Mouse (Mus musculus): Measurements from ENCODE around the gene B4galt7. TPM values are rescaled to one million over a fixed set of nuclear protein-coding genes. Genes with fewer than 3 reads are reported as not detected.
A peak's percentile ranks its signal among the peaks of the same experiment; 100 is the strongest.
"Not testable (repeated sequence)": the region's sequence is repeated elsewhere in the genome, so short reads cannot be mapped to it uniquely, and the experiment has no call there.

B4galt7 gene
- total RNA-seq, 2 experiments from 2014 or later = 13.4 to 16.6 TPM

DNA sequence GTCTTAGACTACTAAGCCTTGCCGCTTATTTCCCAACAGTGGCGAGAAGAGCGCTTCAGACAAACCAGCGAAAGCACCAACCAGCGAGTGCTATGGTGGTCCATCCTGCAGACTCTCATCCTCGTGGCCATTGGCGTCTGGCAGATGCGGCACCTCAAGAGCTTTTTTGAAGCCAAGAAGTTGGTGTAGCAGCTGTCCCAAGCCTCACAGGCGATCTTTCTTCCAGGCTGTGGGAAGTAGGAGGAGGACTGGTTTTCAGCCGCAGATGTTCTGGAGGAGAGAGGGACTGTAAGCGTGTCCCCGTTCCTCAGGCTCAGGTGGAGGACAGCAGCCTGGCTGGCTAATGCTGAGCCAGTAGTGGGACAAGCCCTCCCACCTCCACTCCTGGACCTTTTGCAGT lies 2.9 kb upstream of the B4galt7 start:
- DNase-seq = no peak

DNA sequence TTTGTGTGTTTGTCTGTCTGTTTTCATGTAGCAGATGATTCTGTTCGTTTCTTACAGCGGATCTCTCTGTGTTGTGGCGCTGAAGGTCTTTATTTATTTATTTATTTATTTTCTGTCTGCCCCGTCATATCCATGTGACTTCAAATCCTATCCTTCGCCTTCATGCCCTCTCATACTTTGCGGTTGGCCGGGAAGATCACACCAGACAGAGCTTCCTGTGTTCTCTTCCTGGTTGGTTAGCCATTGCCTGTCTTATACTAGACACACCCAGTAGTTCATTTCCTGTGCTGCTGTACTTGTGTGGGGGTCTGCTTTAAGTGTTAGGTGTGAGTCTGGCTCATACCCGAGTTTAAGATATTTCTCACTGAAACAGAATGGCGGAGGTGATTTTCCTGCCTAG lies 961 bp downstream of the B4galt7 start:
- no peak for DNase-seq

DNA sequence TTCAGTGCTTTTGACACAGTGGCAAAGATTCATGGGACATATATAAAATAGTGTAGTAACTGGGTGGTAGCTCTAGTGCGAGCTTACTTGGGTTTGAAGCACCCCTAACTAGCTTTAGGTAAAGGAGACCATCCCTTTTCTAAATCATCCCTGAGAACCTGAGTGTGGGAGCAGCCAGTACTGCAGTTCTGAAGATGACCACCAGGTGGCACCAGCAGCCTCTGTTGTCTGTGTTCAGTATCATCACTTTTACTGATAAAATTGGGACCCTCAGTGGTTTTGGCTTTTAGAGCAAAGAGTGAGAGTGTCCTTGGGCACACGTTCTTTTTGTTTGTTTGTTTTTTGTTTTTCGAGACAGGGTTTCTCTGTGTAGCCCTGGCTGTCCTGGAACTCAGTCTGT lies 1.9 kb downstream of the B4galt7 start:
- DNase-seq = peak; percentile 81 to 89

DNA sequence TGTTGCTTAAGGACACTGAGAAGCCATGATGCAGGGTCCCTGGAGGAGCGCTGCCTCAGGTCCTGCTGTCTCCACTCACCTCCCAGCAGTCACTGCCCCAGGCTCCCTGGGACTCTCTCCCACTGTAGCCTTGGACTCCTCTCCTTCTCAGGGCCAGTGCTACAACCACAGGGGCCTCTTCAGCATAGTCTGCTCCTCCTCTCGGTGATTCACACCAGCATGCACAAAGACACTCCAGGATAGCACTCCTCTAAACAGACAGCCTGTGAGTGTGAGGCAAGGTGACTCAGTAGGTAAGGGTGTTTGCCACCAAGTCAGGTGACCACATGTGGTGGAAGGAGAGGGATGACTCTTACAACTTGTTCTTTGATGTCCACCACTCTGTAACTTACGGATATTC lies 4.9 kb downstream of the B4galt7 start:
- peak; percentile 17 to 49 for DNase-seq

DNA sequence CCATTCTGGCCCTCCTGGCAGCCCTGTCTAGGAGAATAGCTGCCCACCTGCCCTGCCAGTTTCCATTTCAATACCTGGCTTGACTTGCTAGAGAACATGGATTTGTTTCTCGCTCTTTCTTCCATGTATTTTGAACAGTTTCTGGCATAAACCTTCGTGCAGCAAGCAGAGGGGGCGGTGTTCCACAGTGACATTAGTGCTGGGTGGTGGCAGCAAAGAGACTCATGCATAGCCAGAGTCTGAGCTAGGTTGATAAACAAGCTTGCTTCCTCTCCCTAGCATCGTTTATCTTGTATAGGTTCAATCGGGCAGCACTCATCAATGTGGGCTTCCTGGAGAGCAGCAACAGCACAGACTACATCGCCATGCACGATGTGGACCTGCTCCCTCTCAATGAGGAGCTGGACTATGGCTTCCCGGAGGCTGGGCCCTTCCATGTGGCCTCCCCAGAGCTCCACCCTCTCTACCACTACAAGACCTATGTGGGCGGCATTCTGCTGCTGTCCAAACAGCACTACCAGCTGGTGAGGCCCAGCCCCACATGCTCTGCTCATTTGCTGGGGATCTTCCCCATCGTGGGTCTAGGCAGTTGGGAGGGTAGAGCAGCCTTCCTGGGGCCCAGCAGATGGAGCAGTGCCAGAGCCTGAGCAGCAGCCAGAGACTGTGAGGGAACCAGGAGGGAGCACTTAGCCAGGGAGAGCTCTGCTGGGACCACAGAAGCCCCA lies 7.4 kb downstream of the B4galt7 start:
- DNase-seq = no peak

DNA sequence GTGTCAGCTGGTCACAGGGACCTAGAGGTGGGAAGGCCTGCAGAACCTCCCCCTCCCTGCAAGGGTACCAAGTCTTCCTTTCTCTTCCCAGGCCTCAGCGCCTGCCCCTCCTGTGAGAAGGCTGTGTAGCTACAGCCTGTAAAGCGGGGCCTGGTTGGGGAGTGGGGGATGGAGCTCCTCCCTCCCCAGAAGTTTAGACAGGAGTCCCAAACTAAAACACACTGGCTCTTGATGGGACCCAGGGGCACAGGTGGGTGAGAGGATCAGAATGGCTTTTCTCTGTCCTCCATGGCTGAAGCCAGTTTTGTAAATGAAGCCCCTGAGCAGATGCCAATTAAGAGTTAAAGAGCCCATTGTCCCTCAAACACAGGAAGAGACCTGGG lies 7.9 kb downstream of the B4galt7 start:
- no peak for DNase-seq

DNA sequence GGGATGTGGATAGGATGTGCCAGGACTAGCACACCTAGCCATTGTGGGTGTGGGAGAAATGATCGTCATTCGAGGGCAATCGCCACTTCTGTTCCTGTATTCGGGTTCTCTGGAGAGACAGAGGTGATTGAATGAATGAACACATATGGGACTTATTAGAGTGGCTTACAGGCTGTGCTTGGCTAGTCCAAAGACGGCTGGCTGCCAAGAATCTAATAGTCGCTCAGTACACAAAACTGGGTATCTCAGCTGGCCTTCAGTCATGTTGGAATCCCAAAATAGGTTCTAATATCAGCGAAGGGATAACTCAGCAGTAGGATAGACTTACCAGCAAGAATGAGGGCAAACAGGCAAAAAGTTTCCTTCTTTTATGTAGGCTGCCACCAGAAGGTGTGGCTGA lies 12.3 kb downstream of the B4galt7 start:
- DNase-seq = no peak

DNA sequence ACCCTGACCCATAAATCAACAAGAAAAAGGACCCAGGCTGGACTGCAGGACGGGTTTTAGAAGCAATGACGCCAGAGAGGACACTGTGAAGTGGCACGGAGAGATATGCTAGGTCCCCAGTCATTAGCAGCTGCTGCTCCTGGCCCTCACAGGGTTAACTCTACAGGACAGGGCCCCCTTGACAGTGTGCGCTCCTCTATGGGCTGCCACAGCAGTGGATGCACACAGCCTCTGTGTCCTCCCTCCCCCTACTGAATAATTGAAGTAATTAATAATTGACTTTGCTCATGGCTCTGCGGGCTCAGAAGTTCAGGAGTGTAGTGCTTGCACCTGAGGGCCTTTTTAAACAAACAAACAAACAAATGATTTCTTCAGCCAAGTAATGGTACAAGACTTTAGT lies 13.8 kb downstream of the B4galt7 start:
- no peak for DNase-seq

DNA sequence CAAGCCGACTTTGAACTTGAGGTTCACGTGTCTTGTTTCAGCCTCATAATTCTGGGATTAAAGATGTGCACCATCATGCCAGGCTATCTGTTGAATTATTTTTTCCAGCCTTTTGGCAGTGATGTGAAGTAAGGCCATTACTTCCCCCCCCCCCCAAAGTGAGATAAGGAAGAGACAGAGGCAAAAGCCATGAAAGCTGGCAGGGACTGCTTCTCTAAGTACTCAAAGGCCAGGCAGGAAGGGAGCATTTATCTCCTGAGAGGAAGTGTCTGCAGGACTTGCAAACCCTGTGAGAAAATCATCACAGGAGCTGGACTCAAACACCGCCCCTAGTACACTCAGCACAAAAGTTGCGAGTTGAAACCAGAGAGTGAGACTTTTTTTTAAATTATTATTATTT lies 19.6 kb downstream of the B4galt7 start:
- no peak for DNase-seq

DNA sequence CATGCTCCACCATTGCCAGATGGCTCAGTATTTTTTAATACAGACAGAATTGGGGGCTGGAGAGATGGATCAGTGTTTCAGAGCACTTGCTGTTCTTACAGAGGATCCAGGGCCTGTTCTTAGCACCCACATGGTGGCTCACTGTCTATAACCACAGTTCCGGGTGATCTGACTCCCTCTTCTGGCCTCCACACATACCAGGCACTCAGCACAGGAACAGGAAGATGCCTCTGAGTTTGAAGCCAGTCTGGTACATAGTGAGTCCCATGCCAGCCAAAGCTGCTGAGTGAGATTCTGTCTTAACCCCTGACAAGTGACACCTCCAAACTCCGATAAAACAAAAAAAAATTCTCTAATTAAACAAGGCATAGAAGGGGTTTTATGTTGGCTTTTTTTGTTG lies 20.6 kb downstream of the B4galt7 start:
- no peak for DNase-seq

DNA sequence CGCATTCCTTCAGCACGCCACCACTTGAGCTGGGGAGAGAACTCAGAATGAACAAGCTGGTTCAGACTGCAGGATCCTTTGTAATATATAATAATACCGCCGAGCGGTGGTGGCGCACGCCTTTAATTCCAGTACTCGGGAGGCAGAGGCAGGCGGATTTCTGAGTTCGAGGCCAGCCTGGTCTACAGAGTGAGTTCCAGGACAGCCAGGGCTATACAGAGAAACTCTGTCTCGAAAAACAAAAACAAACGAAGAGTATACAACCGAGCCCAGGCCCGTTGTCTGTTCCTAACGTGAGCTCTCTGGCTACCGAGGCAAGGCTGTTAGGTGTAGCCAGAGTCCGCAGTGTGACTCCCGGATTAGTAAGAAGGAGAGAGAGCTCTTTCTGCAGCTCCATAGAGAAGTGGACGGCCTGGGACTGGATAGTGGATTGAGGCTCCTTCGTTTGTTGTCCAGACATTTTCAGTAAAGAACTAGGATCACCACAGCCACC lies 22.5 kb downstream of the B4galt7 start:
- not testable (repeated sequence) for DNase-seq

DNA sequence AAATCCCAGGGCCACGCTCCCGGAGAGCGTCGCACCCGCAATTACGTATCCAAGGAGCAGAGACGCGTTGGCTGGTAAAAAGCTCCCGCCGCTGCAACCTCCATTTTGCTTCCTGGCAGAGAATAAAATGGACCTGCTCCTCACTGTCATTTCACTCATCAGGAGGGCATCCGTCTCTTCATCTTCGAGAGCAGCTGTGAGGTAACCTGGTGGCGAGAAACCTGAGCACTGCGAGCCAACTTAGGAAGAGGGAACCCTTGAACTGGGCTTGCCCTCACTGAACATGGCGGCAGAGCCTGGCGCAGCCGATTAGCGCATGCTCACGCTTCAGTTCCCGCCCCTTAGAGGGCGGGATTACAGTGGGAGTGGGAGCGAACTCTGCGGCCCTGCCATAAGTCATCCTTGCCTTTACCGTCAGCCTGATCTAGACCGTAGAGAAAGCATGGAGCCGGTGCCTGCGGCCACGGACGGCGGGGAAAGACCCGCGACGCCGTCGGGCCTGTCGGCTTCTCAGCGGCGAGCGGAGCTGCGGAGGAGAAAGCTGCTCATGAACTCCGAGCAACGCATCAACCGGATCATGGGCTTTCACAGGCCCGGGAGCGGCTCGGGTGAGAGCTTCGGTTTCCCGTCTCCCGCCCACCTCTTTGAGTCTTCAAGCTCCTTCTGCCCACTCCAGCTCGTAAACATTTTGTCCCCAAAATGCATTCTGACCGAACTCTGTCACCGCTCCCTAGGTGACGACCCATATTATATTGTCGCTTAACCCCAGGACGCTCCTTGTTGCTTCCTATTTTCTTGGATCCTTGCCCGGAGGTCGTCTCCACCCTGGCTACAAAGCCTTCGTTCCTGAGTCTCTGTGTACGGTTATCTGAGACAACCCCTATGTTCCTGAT lies 23.2 kb downstream of the B4galt7 start, which contains the start of gene Caml:
TSS of gene Caml (plus strand) at position 357 of the 893 bp plus-strand sequence.
- peak; percentile 91 to 92 for DNase-seq

DNA sequence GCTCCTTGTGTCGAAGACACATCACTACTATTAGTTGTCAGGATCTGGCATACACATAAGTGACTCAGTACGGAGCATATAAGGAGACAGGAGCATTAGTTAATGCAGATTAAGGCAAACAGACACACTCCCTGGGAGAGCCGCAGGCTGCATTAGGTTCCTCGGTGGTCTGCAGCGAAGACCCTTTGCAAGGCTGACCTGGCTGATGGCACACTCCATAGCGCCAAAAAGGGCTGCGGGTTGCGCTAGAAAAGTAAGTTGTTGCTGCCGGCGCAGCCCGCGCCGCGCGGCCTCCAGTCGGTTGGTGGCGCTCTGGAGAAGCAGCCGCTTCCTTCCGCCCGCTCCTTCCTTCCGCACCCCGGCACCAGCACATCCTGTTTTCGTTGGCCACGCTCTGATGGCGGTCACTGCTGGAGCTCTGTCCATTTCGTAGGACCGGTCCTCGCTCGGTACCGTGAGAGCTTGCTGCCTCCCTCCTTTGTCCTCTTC lies 35.0 kb downstream of the B4galt7 start, which contains the start of gene Ddx46:
TSS of gene Ddx46 (plus strand) at position 389 of the 489 bp plus-strand sequence.
- peak; percentile 92 to 95 for DNase-seq

DNA sequence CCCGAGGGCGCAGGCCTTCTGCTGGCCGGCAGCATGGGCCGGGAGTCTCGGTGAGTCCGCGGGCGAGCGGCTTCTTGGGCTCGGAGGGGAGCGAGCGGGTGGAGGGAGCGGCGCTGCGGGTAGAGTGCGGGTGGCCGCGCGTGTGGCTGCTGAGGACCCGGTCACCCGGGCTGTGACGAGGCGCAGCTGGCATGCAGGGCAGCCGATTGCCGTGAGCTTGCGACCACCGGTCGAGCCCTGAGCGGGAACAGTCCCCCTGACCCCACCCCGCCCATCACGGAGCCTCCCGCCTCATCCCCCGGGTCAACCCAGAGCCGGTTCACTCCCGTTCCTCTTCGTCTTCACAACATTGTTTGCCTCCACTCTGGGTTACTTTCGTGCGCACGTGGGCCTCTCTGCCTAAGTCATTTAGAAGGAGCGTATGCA lies 35.5 kb downstream of the B4galt7 start:
- peak in 1 of 2 experiments; percentile 2 for DNase-seq

DNA sequence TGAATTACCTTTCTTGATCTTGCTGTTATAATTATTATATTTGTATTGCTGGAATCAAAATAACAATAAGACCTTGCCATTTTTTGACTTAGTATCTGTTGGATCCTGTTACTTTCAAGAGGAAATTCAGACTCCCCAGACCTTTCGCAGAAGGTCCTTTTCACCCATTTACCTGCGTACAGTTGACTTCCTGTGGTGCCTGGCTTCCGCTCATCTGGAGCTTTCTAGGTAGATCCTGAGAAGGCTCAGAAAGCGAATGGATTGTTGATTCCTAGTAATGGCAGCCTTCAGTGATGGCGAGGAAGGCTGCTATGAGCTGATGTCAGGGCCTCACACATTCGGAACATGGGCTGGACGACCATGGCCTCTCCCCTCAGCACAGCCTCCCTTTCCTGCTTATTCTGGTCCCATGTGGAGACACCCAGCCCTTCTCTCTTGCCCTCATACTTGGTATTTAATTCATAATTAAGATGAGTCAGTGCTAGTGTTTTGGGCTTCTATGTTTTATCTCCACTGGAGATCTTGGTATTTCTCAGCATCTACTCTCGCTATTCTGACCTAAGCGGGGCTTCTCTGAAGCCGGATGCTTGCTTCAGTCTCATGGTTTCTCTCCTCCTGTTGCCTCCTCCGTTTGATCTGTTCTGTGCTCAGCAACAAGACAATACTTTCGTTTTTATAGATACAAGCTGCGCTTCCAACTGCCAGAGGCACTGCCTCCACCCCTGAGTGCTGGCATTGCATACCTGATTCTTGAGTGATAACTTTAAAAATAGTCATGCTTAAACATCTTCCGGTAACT lies 36.7 kb downstream of the B4galt7 start:
- no peak for DNase-seq

DNA sequence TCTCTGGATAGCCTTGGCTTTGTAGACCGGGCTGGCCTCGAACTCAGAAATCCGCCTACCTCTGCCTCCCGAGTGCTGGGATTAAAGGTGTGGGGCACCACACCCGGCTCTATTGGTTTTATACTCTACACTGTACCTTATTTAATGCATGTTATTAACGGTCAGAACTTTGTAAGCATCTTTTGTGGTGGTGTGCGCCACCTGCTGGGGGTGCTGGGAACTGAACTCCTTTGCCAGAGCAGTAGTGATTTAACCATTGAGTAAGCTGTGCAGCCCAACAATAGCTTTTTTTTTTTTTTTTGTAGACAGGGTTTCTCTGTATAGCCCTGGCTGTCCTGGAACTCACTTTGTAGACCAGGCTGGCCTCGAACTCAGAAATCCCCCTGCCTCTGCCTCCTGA lies 40.8 kb downstream of the B4galt7 start:
- peak; percentile 83 to 86 for DNase-seq

DNA sequence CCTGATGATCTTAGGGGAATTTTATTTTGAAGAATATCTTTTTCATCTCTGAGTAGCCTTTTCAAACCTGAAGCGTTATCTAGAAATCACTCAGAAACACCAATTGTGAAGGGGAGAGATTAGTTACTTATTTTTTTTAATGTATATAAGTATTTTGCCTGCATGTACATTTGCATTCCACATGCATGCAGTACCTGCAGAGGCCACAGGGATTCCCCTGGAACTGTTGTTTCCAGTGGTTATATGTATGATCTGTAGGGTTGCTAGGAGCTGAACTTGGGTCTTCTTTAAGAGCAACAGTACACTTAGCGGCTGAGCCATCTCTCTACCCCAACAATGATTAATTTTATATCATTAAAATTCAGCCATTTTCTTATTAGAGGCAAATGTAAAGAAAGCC lies 44.8 kb downstream of the B4galt7 start:
- DNase-seq = no peak

DNA sequence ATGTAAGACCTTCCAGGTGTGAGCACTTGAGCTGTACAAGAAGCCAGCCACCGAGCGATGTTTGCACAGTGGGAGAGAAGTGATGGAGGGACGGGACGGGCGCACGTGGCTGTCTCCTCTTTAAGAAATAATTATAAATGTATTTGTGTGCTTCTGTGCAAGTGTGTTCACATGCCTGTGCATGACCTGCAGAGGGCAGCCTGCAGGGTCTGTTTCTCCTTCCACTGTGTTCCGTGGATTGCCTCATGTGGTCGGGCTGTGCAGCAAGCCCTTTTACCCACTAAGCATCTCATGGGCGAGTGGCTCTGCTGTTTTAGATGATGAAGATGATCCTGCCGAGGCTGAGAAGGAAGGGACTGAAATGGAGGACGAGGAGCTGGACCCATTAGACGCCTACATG lies 50.4 kb downstream of the B4galt7 start:
- no peak for DNase-seq

DNA sequence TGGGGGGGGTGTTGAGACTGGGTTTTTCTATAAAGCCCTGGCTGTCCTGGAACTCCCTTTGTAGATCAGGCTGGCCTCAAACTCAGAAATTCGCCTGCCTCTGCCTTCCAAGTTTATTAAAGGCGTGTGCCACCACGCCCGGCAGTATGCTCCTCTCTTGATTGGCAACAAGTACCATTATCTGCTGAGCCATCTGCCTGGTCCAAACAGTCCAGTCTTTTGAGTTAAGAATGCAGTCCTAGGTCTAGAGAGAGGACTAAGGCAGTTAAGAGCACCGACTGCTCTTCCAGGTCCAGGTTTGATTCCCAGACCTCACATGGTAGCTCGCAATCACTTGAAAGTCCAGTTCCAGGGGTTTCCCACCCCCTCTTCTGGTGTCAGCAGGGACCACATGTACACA lies 51.3 kb downstream of the B4galt7 start:
- DNase-seq = no peak
